Mouse (Mus musculus): ENCODE data around the gene Vps4a.
"Not testable (repeated sequence)": the region's sequence is repeated elsewhere in the genome, so short reads cannot be mapped to it uniquely, and the experiment has no call there.

Gene Vps4a

GRCm38 (mm10) chr8:107030650-107031576, at the start of gene Vps4a:
TSS of gene Vps4a (plus strand) at chr8:107031222.
- DNase-seq = peak; percentile 98

GRCm38 (mm10) chr8:106985404-106985821, 45.6 kb upstream of the Vps4a start:
- no peak for DNase-seq

GRCm38 (mm10) chr8:106985951-106986350, 45.1 kb upstream of the Vps4a start:
- no peak for DNase-seq

GRCm38 (mm10) chr8:106987557-106987956, 43.5 kb upstream of the Vps4a start:
- DNase-seq = no peak

GRCm38 (mm10) chr8:106991393-106991792, 39.6 kb upstream of the Vps4a start:
- DNase-seq = no peak

- DNase-seq = not testable (repeated sequence)
Observed at GRCm38 (mm10) chr8:106996339-106996738, 34.7 kb upstream of the Vps4a start.

- no peak for DNase-seq
Observed at GRCm38 (mm10) chr8:106997416-106997815, 33.6 kb upstream of the Vps4a start.

- DNase-seq = peak; percentile 66
Observed at GRCm38 (mm10) chr8:106999068-106999467, 32.0 kb upstream of the Vps4a start.

- DNase-seq = peak; percentile 96
Observed at GRCm38 (mm10) chr8:107002532-107002931, 28.5 kb upstream of the Vps4a start.

GRCm38 (mm10) chr8:107007795-107008194, 23.2 kb upstream of the Vps4a start:
- no peak for DNase-seq

GRCm38 (mm10) chr8:107012666-107013065, 18.4 kb upstream of the Vps4a start:
- no peak for DNase-seq

GRCm38 (mm10) chr8:107014915-107015314, 16.1 kb upstream of the Vps4a start:
- no peak for DNase-seq

GRCm38 (mm10) chr8:107023479-107023878, 7.5 kb upstream of the Vps4a start:
- DNase-seq = no peak

- no peak for DNase-seq
Observed at GRCm38 (mm10) chr8:107029310-107029709, 1.7 kb upstream of the Vps4a start.

- no peak for DNase-seq
Observed at GRCm38 (mm10) chr8:107030058-107030457, 964 bp upstream of the Vps4a start.

GRCm38 (mm10) chr8:107031577-107032090, 612 bp downstream of the Vps4a start:
- no peak for DNase-seq

- DNase-seq = not testable (repeated sequence)
Observed at GRCm38 (mm10) chr8:107033609-107034008, 2.6 kb downstream of the Vps4a start.

- DNase-seq = no peak
Observed at GRCm38 (mm10) chr8:107035641-107036040, 4.6 kb downstream of the Vps4a start.

GRCm38 (mm10) chr8:107036626-107037025, 5.6 kb downstream of the Vps4a start:
- no peak for DNase-seq

GRCm38 (mm10) chr8:107040632-107041031, 9.6 kb downstream of the Vps4a start:
- no peak for DNase-seq

GRCm38 (mm10) chr8:107045478-107045877, 14.5 kb downstream of the Vps4a start:
- DNase-seq = no peak

GRCm38 (mm10) chr8:107046976-107047375, 16.0 kb downstream of the Vps4a start:
- no peak for DNase-seq

- DNase-seq = peak; percentile 89
Observed at GRCm38 (mm10) chr8:107048061-107048941, 17.3 kb downstream of the Vps4a start, which contains the start of gene Pdf. TSS of gene Pdf (minus strand) at chr8:107048614.

Data from kidney, postnatal 10 days (tissue).